Mouse (Mus musculus) T-helper 1 cell (primary cell): ENCODE results near the gene Gm27027.

Source experiments
- in situ Hi-C: fragments of 300-600 bp; cut with MboI, MseI; formaldehyde crosslinking; loops from one replicate; pipeline ENCODE4 v1.15.1; 2025; ENCODE audit warnings: high pct_unique_total_duplicates

Gm27027 gene

GRCm38 (mm10) chr2:93996254-93996653 lies at the start of gene Gm27027:
Gene Gm27027, minus strand, starts transcription at chr2:93996354.
- in situ Hi-C loops, result no loop called here

GRCm38 (mm10) chr2:94045411-94046090 lies 49.4 kb upstream of the Gm27027 start:
- in situ Hi-C loops, result no loop called here

- in situ Hi-C loops, result no loop called here
Measured at GRCm38 (mm10) chr2:94044174-94044573, 48.0 kb upstream of the Gm27027 start.

GRCm38 (mm10) chr2:94043662-94044061 lies 47.5 kb upstream of the Gm27027 start:
- in situ Hi-C loops, result no loop called here

GRCm38 (mm10) chr2:94042461-94042860 lies 46.3 kb upstream of the Gm27027 start:
- in situ Hi-C loops, result no loop called here

GRCm38 (mm10) chr2:94040391-94041125 lies 44.4 kb upstream of the Gm27027 start:
- in situ Hi-C loops, result no loop called here

- in situ Hi-C loops, result loop anchor here (5.0 kb wide), 1 partner anchor 207 kb away; no protein-coding TSS in a partner anchor
Measured at GRCm38 (mm10) chr2:94035428-94036331, 39.5 kb upstream of the Gm27027 start.

- in situ Hi-C loops, result no loop called here
Measured at GRCm38 (mm10) chr2:94030602-94031001, 34.4 kb upstream of the Gm27027 start.

GRCm38 (mm10) chr2:94024637-94025036 lies 28.5 kb upstream of the Gm27027 start:
- in situ Hi-C loops, result no loop called here

- in situ Hi-C loops, result no loop called here
Measured at GRCm38 (mm10) chr2:94010335-94011291, 14.5 kb upstream of the Gm27027 start, which contains the start of gene Alkbh3. Gene Alkbh3, minus strand, starts transcription at chr2:94010807.

- in situ Hi-C loops, result no loop called here
Measured at GRCm38 (mm10) chr2:94002331-94002730, 6.2 kb upstream of the Gm27027 start.

- in situ Hi-C loops, result no loop called here
Measured at GRCm38 (mm10) chr2:94001918-94002317, 5.8 kb upstream of the Gm27027 start.

- in situ Hi-C loops, result no loop called here
Measured at GRCm38 (mm10) chr2:94001411-94001810, 5.3 kb upstream of the Gm27027 start.

GRCm38 (mm10) chr2:93992810-93993209 lies 3.3 kb downstream of the Gm27027 start:
- in situ Hi-C loops, result no loop called here

- in situ Hi-C loops, result no loop called here
Measured at GRCm38 (mm10) chr2:93992259-93992658, 3.9 kb downstream of the Gm27027 start.

- in situ Hi-C loops, result no loop called here
Measured at GRCm38 (mm10) chr2:93991336-93991735, 4.8 kb downstream of the Gm27027 start.

- in situ Hi-C loops, result no loop called here
Measured at GRCm38 (mm10) chr2:93988440-93988839, 7.7 kb downstream of the Gm27027 start.

- in situ Hi-C loops, result no loop called here
Measured at GRCm38 (mm10) chr2:93982457-93983235, 13.5 kb downstream of the Gm27027 start.

- in situ Hi-C loops, result loop anchor here (10.0 kb wide), 1 partner anchor 555 kb away; no protein-coding TSS in a partner anchor
Measured at GRCm38 (mm10) chr2:93979249-93980120, 16.7 kb downstream of the Gm27027 start.
